Mouse (Mus musculus): ENCODE data around the gene Ms4a8a. TPM values are rescaled to one million over a fixed set of nuclear protein-coding genes. Genes with fewer than 3 reads are reported as not detected.

Ms4a8a gene
- polyA plus RNA-seq (2012; rRNA removed), result 1.2 and 1.4 TPM in 2 replicates

DNA sequence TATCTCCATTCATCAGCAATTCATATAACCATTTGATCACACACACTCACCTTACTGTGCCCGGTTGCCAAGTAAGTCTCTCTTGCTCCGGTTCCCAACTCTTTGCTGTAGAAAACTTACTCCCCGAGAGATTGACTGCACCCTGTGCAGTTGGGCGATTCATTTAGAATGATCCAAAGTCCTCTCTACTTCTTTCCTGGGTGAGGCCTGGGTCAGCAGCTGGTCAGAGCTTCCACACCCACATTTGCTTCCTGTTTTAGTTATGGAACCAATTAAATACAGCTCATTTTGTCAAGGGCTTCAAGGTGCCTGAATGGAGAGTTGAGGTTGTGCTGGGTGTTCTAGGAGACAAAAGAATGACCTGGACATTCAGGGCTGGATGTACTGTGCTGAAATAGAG is at the start of gene Ms4a8a:
Ms4a8a (minus strand) TSS at position 169 of the 400 bp plus-strand sequence.

DNA sequence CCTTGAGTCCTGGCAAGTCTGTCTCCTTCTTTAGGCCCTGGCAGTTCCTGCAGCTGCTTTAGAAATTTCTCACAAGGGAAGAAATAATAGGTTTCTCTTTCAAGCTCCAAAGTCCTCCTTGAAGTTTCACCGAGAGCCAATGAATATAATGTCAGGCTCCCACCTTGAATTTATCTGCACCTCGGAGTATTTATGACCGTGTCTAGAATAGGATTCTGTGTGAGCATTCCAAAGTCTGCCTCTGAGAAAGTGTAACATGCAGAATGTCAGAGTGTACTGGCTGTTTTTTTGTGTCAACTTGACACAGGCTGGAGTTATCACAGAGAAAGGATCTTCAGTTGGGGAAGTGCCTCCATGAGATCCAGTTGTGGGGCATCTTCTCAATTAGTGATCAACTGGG is 63.0 kb downstream of the Ms4a8a start, which contains the start of gene Ms4a18:
Ms4a18 (minus strand) TSS at position 141 of the 400 bp plus-strand sequence.

Other genes starting within 250 kb of the Ms4a8a start
- 9.7 and 11.8 TPM in 2 replicates for gene Slc15a3, start 241.4 kb downstream of the Ms4a8a start, polyA plus RNA-seq (2012; rRNA removed)
- 155 and 161 TPM in 2 replicates for gene Tmem132a, start 211.2 kb downstream of the Ms4a8a start, polyA plus RNA-seq (2012; rRNA removed)
- 150 and 163 TPM in 2 replicates for gene Tmem109, start 199.1 kb downstream of the Ms4a8a start, polyA plus RNA-seq (2012; rRNA removed)
- gene Prpf19, start 185.9 kb downstream of the Ms4a8a start, polyA plus RNA-seq (2012; rRNA removed), result 428 and 499 TPM in 2 replicates
- 42.9 and 63.2 TPM in 2 replicates for gene Zp1, start 160.5 kb downstream of the Ms4a8a start, polyA plus RNA-seq (2012; rRNA removed)
- gene Ptgdr2, start 143.9 kb downstream of the Ms4a8a start, polyA plus RNA-seq (2012; rRNA removed), result 7.2 and 9.1 TPM in 2 replicates
- gene Ccdc86, start 131.8 kb downstream of the Ms4a8a start, polyA plus RNA-seq (2012; rRNA removed), result 9.0 and 11.2 TPM in 2 replicates
- 1.4 and 4.0 TPM in 2 replicates for gene Ms4a10, start 106.4 kb downstream of the Ms4a8a start, polyA plus RNA-seq (2012; rRNA removed)
- 0.15 and 0.28 TPM in 2 replicates for gene Ms4a15, start 87.9 kb downstream of the Ms4a8a start, polyA plus RNA-seq (2012; rRNA removed)
- 0.39 and 0.58 TPM in 2 replicates for gene Ms4a18, start 63.1 kb downstream of the Ms4a8a start, polyA plus RNA-seq (2012; rRNA removed)
- not detected in 2 replicates for gene 1700017D01Rik, start 49.8 kb upstream of the Ms4a8a start, polyA plus RNA-seq (2012; rRNA removed)
- gene 1700025F22Rik, start 84.2 kb upstream of the Ms4a8a start, polyA plus RNA-seq (2012; rRNA removed), result not detected in 2 replicates
- gene Ms4a13, start 115.6 kb upstream of the Ms4a8a start, polyA plus RNA-seq (2012; rRNA removed), result not detected in 2 replicates
- not detected in 2 replicates for gene Ms4a12, start 151.3 kb upstream of the Ms4a8a start, polyA plus RNA-seq (2012; rRNA removed)
- gene Ms4a1, start 185.1 kb upstream of the Ms4a8a start, polyA plus RNA-seq (2012; rRNA removed), result 0.05 TPM in 1 of 2 replicates, not detected in the other
- gene Ms4a5, start 202.8 kb upstream of the Ms4a8a start, polyA plus RNA-seq (2012; rRNA removed), result not detected in 2 replicates
- gene Ms4a14, start 233.4 kb upstream of the Ms4a8a start, polyA plus RNA-seq (2012; rRNA removed), result 0.15 and 0.25 TPM in 2 replicates